Mouse (Mus musculus) neutrophil, adult 5-6 weeks (primary cell): ENCODE measurements around the gene Galk1. TPM values are rescaled to one million over a fixed set of nuclear protein-coding genes. Genes with fewer than 3 reads are reported as not detected.
A peak's percentile ranks its signal among the peaks of the same experiment; 100 is the strongest.

Source experiments
- ATAC-seq: fragments of 151-379, 151-347 bp; 2 replicates; pipeline ENCODE4 v1.8.0; 2017; ENCODE audit warnings: mild to moderate bottlenecking, moderate TSS enrichment; ENCODE audit not compliant: insufficient number of reproducible peaks, poor library complexity, low FRiP score, severe bottlenecking; ENCODE audit errors: extremely low read depth
- total RNA-seq: library from RNA; stranded (forward); fragments of 200-1000 nt; gene quantifications from 2 replicates; pipeline ENCODE4 v1.2.3, GENCODE M21; 2017

The Galk1 gene
- 3.6 and 7.9 TPM in 2 replicates for total RNA-seq

- peak; percentile 65 for ATAC-seq
Measured at GRCm38 (mm10) chr11:116012262-116012947, at the start of gene Galk1. Gene Galk1 (minus strand): TSS chr11:116012719.

- no peak for ATAC-seq
Measured at GRCm38 (mm10) chr11:116061641-116062415, 49.3 kb upstream of the Galk1 start.

- no peak for ATAC-seq
Measured at GRCm38 (mm10) chr11:116060596-116060995, 48.1 kb upstream of the Galk1 start.

GRCm38 (mm10) chr11:116059691-116060025 is 47.1 kb upstream of the Galk1 start:
- no peak for ATAC-seq

GRCm38 (mm10) chr11:116058868-116059690 is 46.6 kb upstream of the Galk1 start:
- ATAC-seq = no peak

GRCm38 (mm10) chr11:116058022-116058614 is 45.6 kb upstream of the Galk1 start:
- ATAC-seq = no peak

GRCm38 (mm10) chr11:116057237-116057881 is 44.8 kb upstream of the Galk1 start:
- no peak for ATAC-seq

- no peak for ATAC-seq
Measured at GRCm38 (mm10) chr11:116055873-116056272, 43.4 kb upstream of the Galk1 start.

GRCm38 (mm10) chr11:116053510-116054229 is 41.2 kb upstream of the Galk1 start:
- ATAC-seq = no peak

GRCm38 (mm10) chr11:116050196-116050595 is 37.7 kb upstream of the Galk1 start:
- no peak for ATAC-seq

- no peak for ATAC-seq
Measured at GRCm38 (mm10) chr11:116049610-116050009, 37.1 kb upstream of the Galk1 start.

- ATAC-seq = no peak
Measured at GRCm38 (mm10) chr11:116045173-116045572, 32.7 kb upstream of the Galk1 start.

- ATAC-seq = no peak
Measured at GRCm38 (mm10) chr11:116043286-116043685, 30.8 kb upstream of the Galk1 start.

GRCm38 (mm10) chr11:116042372-116043138 is 30.0 kb upstream of the Galk1 start:
- no peak for ATAC-seq

- no peak for ATAC-seq
Measured at GRCm38 (mm10) chr11:116041833-116042232, 29.3 kb upstream of the Galk1 start.

GRCm38 (mm10) chr11:116040593-116040992 is 28.1 kb upstream of the Galk1 start:
- no peak for ATAC-seq

- ATAC-seq = no peak
Measured at GRCm38 (mm10) chr11:116037826-116038225, 25.3 kb upstream of the Galk1 start.
